Mouse (Mus musculus): ENCODE measurements around the gene Gm5788. TPM values are rescaled to one million over a fixed set of nuclear protein-coding genes. Genes with fewer than 3 reads are reported as not detected.
"Not testable (repeated sequence)": the region's sequence is repeated elsewhere in the genome, so short reads cannot be mapped to it uniquely, and the experiment has no call there.

Gene Gm5788
- total RNA-seq (2021): not detected
- long read RNA-seq, experiment 1: 0 reads
- long read RNA-seq, experiment 2: 0 reads

- DNase-seq; H3K27ac ChIP-seq; H3K4me3 ChIP-seq; intact Hi-C loops (cut with DNase I): not testable (repeated sequence)
Observed at GRCm38 (mm10) chr12:87494421-87494820, at the start of gene Gm5788. TSS of gene Gm5788 (plus strand) at chr12:87494721.

- H3K27ac ChIP-seq: no peak overlapping the region
- no peak for TF ChIP-seq CTCF (IDR thresholded peaks at IDR 0.05)
- DNase-seq: no peak
- H3K4me3 ChIP-seq: no peak overlapping the region
- intact Hi-C loops (cut with DNase I): no loop called here
Observed at GRCm38 (mm10) chr12:87449456-87449855, 45.1 kb upstream of the Gm5788 start.

- H3K27ac ChIP-seq: no peak overlapping the region
- DNase-seq: no peak
- no peak for TF ChIP-seq CTCF (IDR thresholded peaks at IDR 0.05)
- no peak overlapping the region for H3K4me3 ChIP-seq
- intact Hi-C loops (cut with DNase I): no loop called here
Observed at GRCm38 (mm10) chr12:87464678-87465297, 29.7 kb upstream of the Gm5788 start.

GRCm38 (mm10) chr12:87470263-87471136, 24.0 kb upstream of the Gm5788 start:
- intact Hi-C loops (cut with DNase I): loop anchor here (5.0 kb wide), 1 partner anchor 203 kb away; the partner anchor contains the start of genes Ahsa1 and Vipas39
- TF ChIP-seq CTCF (IDR thresholded peaks at IDR 0.05): no peak
- Histone ChIP-seq H3K27ac (0 out of 2 replicates have a peak overlapping the region, but pooled peaks have one; percentile 13), H3K4me3 (peak overlapping the region; percentile 79)
- DNase-seq: no peak

- Histone ChIP-seq H3K27ac (peak overlapping the region; percentile 99), H3K4me3 (peak overlapping the region; percentile 79)
- TF ChIP-seq CTCF (IDR thresholded peaks at IDR 0.05): no peak
- intact Hi-C loops (cut with DNase I): loop anchor here (5.0 kb wide), 1 partner anchor 204 kb away; the partner anchor contains the start of genes Ahsa1 and Vipas39
- no peak for DNase-seq
Observed at GRCm38 (mm10) chr12:87471421-87471963, 23.0 kb upstream of the Gm5788 start.

GRCm38 (mm10) chr12:87471964-87472786, 22.3 kb upstream of the Gm5788 start, which contains the start of gene Snw1:
TSS of gene Snw1 (minus strand) at chr12:87472274.
- peak within 1 kb of the TSS; percentile 99 for H3K27ac ChIP-seq
- peak; percentile 3; the same call in 1 of the 2 replicates for TF ChIP-seq CTCF (IDR thresholded peaks at IDR 0.05)
- intact Hi-C loops (cut with DNase I): loop anchor here (5.0 kb wide), 1 partner anchor 205 kb away; the partner anchor contains the start of genes Ahsa1 and Vipas39
- DNase-seq: peak; percentile 95
- H3K4me3 ChIP-seq: peak within 1 kb of the TSS; percentile 79

- no peak for TF ChIP-seq CTCF (IDR thresholded peaks at IDR 0.05)
- no peak overlapping the region for H3K4me3 ChIP-seq
- no peak for DNase-seq
- intact Hi-C loops (cut with DNase I): loop anchor here (5.0 kb wide), 1 partner anchor 207 kb away; the partner anchor contains the start of genes Ahsa1 and Vipas39
- no peak overlapping the region for H3K27ac ChIP-seq
Observed at GRCm38 (mm10) chr12:87474756-87475155, 19.8 kb upstream of the Gm5788 start.

GRCm38 (mm10) chr12:87482482-87482881, 12.0 kb upstream of the Gm5788 start:
- H3K4me3 ChIP-seq; H3K27ac ChIP-seq; DNase-seq; intact Hi-C loops (cut with DNase I): not testable (repeated sequence)

- intact Hi-C loops (cut with DNase I); DNase-seq; H3K27ac ChIP-seq; H3K4me3 ChIP-seq: not testable (repeated sequence)
Observed at GRCm38 (mm10) chr12:87488683-87489082, 5.8 kb upstream of the Gm5788 start.

GRCm38 (mm10) chr12:87514016-87514415, 19.5 kb downstream of the Gm5788 start, which contains the start of gene Gm8300:
TSS of gene Gm8300 (plus strand) at chr12:87514316.
- H3K27ac ChIP-seq; DNase-seq; intact Hi-C loops (cut with DNase I); H3K4me3 ChIP-seq: not testable (repeated sequence)

- H3K4me3 ChIP-seq; H3K27ac ChIP-seq; DNase-seq; intact Hi-C loops (cut with DNase I): not testable (repeated sequence)
Observed at GRCm38 (mm10) chr12:87519616-87520015, 25.1 kb downstream of the Gm5788 start.

GRCm38 (mm10) chr12:87543927-87544326, 49.4 kb downstream of the Gm5788 start:
- DNase-seq: no peak
- H3K4me3 ChIP-seq: no peak overlapping the region
- no peak overlapping the region for H3K27ac ChIP-seq
- intact Hi-C loops (cut with DNase I): no loop called here
- TF ChIP-seq CTCF (IDR thresholded peaks at IDR 0.05): no peak

Other genes starting within 250 kb of the Gm5788 start
- 1 to 10 TPM; 7.3 to 9.5 TPM for gene Vipas39, start 228.5 kb upstream of the Gm5788 start, total RNA-seq (2021)
- gene Ahsa1, start 228.2 kb upstream of the Gm5788 start, total RNA-seq (2021): 100 to 1,000 TPM; 120 to 154 TPM
- gene Ism2, start 195.0 kb upstream of the Gm5788 start, total RNA-seq (2021): not detected
- 1 to 10 TPM; 6.4 to 8.5 TPM for gene Sptlc2, start 106.4 kb upstream of the Gm5788 start, total RNA-seq (2021)
- gene Slirp, start 50.8 kb upstream of the Gm5788 start, total RNA-seq (2021): 100 to 1,000 TPM; 141 to 180 TPM
- 1 to 10 TPM; 6.4 to 8.3 TPM for gene Alkbh1, start 50.7 kb upstream of the Gm5788 start, total RNA-seq (2021)
- 10 to 100 TPM; 46.5 to 52.7 TPM for gene Snw1, start 22.4 kb upstream of the Gm5788 start, total RNA-seq (2021)
- not detected for gene Gm8300, start 19.6 kb downstream of the Gm5788 start, total RNA-seq (2021)
- not detected for gene Oog1, start 108.0 kb downstream of the Gm5788 start, total RNA-seq (2021)
- not detected for gene Gm4027, start 124.1 kb downstream of the Gm5788 start, total RNA-seq (2021)
- gene Gm16381, start 149.9 kb downstream of the Gm5788 start, total RNA-seq (2021): not detected